Mouse (Mus musculus) brown adipose tissue, adult 24 weeks (tissue): ENCODE results near the gene Specc1l. TPM values are rescaled to one million over a fixed set of nuclear protein-coding genes. Genes with fewer than 3 reads are reported as not detected.

ENCODE experiments used
- H3K27ac ChIP-seq: fragments of 200-500 bp; replicated peaks from 2 replicates; pipeline ENCODE4 v1.5.1; 2012; ENCODE audit warnings: low read depth, mild to moderate bottlenecking, low read length
- H3K4me1 ChIP-seq: fragments of 200-500 bp; 2 replicates; pipeline ENCODE4 v1.6.1; 2012; ENCODE audit warnings: low read length, mixed read lengths; ENCODE audit not compliant: control insufficient read depth, insufficient read depth, insufficient read length
- H3K4me3 ChIP-seq: fragments of 200-500 bp; 2 replicates; pipeline ENCODE4 v1.5.1; 2012; ENCODE audit warnings: low read depth, mild to moderate bottlenecking, low read length, moderate library complexity; ENCODE audit not compliant: insufficient read depth
- polyA plus RNA-seq: library from polyadenylated mRNA; stranded (reverse); fragments of >200 nt; gene quantifications from 2 replicates; pipeline ENCODE4 v1.2.4, GENCODE M21; 2012; ENCODE audit not compliant: missing spikeins, insufficient read depth, insufficient read length

Gene Specc1l
- polyA plus RNA-seq, 1 experiment = 15.1 TPM

DNA sequence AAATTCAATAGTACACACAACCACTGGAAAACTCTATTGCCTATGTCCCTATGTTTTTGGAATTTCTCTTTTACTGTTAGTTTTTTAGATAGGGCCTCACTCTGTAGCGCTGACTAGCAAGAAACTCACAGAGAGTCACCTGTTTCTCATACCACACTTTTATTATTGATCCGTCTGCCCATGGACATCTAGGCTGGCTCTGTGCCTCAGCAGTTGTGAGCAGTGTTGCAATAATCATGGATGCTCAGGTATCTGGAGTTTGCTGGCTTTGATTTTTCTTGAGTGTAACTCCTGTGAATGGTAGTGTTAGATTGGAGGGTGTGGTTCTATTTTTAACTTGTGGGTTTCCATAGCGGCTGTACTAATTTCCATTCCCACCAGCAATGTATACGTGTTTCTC, 143.5 kb downstream of the Specc1l start:
- Histone ChIP-seq H3K4me1 (peaks cover 24% of the 10 kb centered on the region), H3K4me3 (no peak overlapping the region)

More for the DNA sequence above, 143.5 kb downstream of the Specc1l start:
- no peak overlapping the region for H3K27ac ChIP-seq

Other genes with a start within 250 kb of the Specc1l start
- gene Gnaz, start 244.9 kb upstream of the Specc1l start, polyA plus RNA-seq = not detected in 2 replicates
- not detected in 2 replicates for gene Rsph14, start 179.5 kb upstream of the Specc1l start, polyA plus RNA-seq
- not detected in 2 replicates for gene Rab36, start 175.0 kb upstream of the Specc1l start, polyA plus RNA-seq
- gene Bcr, start 151.5 kb upstream of the Specc1l start, polyA plus RNA-seq = 9.1 and 9.5 TPM in 2 replicates
- gene Adora2a, start 104.8 kb downstream of the Specc1l start, polyA plus RNA-seq = 3.8 and 5.0 TPM in 2 replicates
- 2.1 TPM in 1 of 2 replicates, not detected in the other for gene Upb1, start 189.0 kb downstream of the Specc1l start, polyA plus RNA-seq